Mouse (Mus musculus) frontal cortex, adult (tissue): Measurements from ENCODE around the gene Pfkm.

ENCODE experiments used
- ATAC-seq: cut with Nextera tagmentation; 2 replicates; pipeline ENCODE4 v1.9.2; 2017; ENCODE audit warnings: mild to moderate bottlenecking, moderate library complexity, mixed read lengths; ENCODE audit not compliant: low TSS enrichment

The Pfkm gene

GRCm38 (mm10) chr15:98139763-98140162 lies 47.4 kb downstream of the Pfkm start:
- no peak for ATAC-seq

- no peak for ATAC-seq
These were observed 48.4 kb downstream of the Pfkm start for GRCm38 (mm10) chr15:98140809-98141208.

- ATAC-seq: peak; percentile 14; the same call in 1 of the 2 replicates
These were observed 50.1 kb downstream of the Pfkm start for GRCm38 (mm10) chr15:98142515-98142914.

- 0 out of 2 replicates have a peak, but pooled peaks have one; percentile 39 for ATAC-seq
These were observed 52.6 kb downstream of the Pfkm start for GRCm38 (mm10) chr15:98144861-98145507.

GRCm38 (mm10) chr15:98145559-98146181 lies 53.3 kb downstream of the Pfkm start:
- ATAC-seq: peak; percentile 91

GRCm38 (mm10) chr15:98148356-98148755 lies 56.0 kb downstream of the Pfkm start:
- no peak for ATAC-seq

- ATAC-seq: no peak
These were observed 56.8 kb downstream of the Pfkm start for GRCm38 (mm10) chr15:98149166-98149602.

GRCm38 (mm10) chr15:98152916-98153315 lies 60.5 kb downstream of the Pfkm start:
- no peak for ATAC-seq

- ATAC-seq: peak; percentile 74; the same call in 1 of the 2 replicates
These were observed 61.2 kb downstream of the Pfkm start for GRCm38 (mm10) chr15:98153625-98154024.

GRCm38 (mm10) chr15:98154146-98154545 lies 61.8 kb downstream of the Pfkm start:
- ATAC-seq: no peak

GRCm38 (mm10) chr15:98154631-98155030 lies 62.2 kb downstream of the Pfkm start:
- ATAC-seq: no peak

- no peak for ATAC-seq
These were observed 62.9 kb downstream of the Pfkm start for GRCm38 (mm10) chr15:98155272-98155671.

GRCm38 (mm10) chr15:98155944-98156343 lies 63.6 kb downstream of the Pfkm start:
- ATAC-seq: no peak

GRCm38 (mm10) chr15:98157253-98157652 lies 64.9 kb downstream of the Pfkm start:
- ATAC-seq: no peak

- ATAC-seq: no peak
These were observed 68.8 kb downstream of the Pfkm start for GRCm38 (mm10) chr15:98161026-98161805.

GRCm38 (mm10) chr15:98162561-98162960 lies 70.2 kb downstream of the Pfkm start:
- no peak for ATAC-seq

GRCm38 (mm10) chr15:98165525-98165924 lies 73.1 kb downstream of the Pfkm start, which contains the start of gene Asb8:
Asb8 (minus strand) TSS chr15:98165625.
- ATAC-seq: no peak

GRCm38 (mm10) chr15:98166963-98167644 lies 74.7 kb downstream of the Pfkm start, which contains the start of gene Ccdc184:
Ccdc184 (plus strand) TSS chr15:98167158.
- peak; percentile 31 for ATAC-seq

- ATAC-seq: peak; percentile 89
These were observed 75.5 kb downstream of the Pfkm start for GRCm38 (mm10) chr15:98167645-98168621.

GRCm38 (mm10) chr15:98168622-98169004 lies 76.2 kb downstream of the Pfkm start:
- no peak for ATAC-seq

- ATAC-seq: peak; percentile 55
These were observed 78.0 kb downstream of the Pfkm start for GRCm38 (mm10) chr15:98170365-98170764.
